Mouse (Mus musculus) MEL (cell line): Measurements from ENCODE around the gene Arhgap30.

Experiments
- CTCF ChIP-seq, 3 experiments: IDR thresholded peaks in 2 of 3; conservative IDR thresholded peaks in 1 of 3; 2 replicates each; pipeline ENCODE4 v1.5.1; 2011 to 2012; ENCODE audit warnings: low read length in 3 of 3, low read depth in 2 of 3, mild to moderate bottlenecking in 2 of 3, improper control_type of control experiment in 1 of 3, inconsistent platforms in 1 of 3, mixed read lengths in 1 of 3, moderate library complexity in 1 of 3; ENCODE audit not compliant: control insufficient read depth in 1 of 3, insufficient read depth in 1 of 3, poor library complexity in 1 of 3, severe bottlenecking in 1 of 3
- E2F4 ChIP-seq: IDR thresholded peaks from 2 replicates; pipeline ENCODE4 v1.6.1; 2011; ENCODE audit warnings: low read depth, low read length, improper control_type of control experiment, borderline replicate concordance
- ELF1 ChIP-seq: IDR thresholded peaks from 2 replicates; pipeline ENCODE4 v1.6.1; 2014; ENCODE audit warnings: low read depth, mild to moderate bottlenecking, inconsistent platforms, low read length, improper control_type of control experiment, moderate library complexity
- EP300 ChIP-seq, 2 experiments: IDR thresholded peaks; 2 replicates each; pipeline ENCODE4 v1.6.1; 2011; ENCODE audit warnings: improper control_type of control experiment in 2 of 2, low read length in 2 of 2, low read depth in 1 of 2, mild to moderate bottlenecking in 1 of 2
- HCFC1 ChIP-seq: IDR thresholded peaks from 2 replicates; pipeline ENCODE4 v1.6.1; 2012; ENCODE audit warnings: low read depth, mild to moderate bottlenecking, inconsistent platforms, low read length, improper control_type of control experiment, moderate library complexity
- MAZ ChIP-seq: IDR thresholded peaks from 2 replicates; pipeline ENCODE4 v1.6.1; 2012; ENCODE audit warnings: low read depth, mild to moderate bottlenecking, inconsistent platforms, low read length, improper control_type of control experiment
- NRF1 ChIP-seq: IDR thresholded peaks from 2 replicates; pipeline ENCODE4 v1.6.1; 2014; ENCODE audit warnings: low read depth, mild to moderate bottlenecking, inconsistent platforms, low read length, improper control_type of control experiment, moderate library complexity; ENCODE audit not compliant: poor library complexity, insufficient read depth, severe bottlenecking
- POLR2A ChIP-seq, 2 experiments: IDR thresholded peaks; 2 replicates each; pipeline ENCODE4 v1.6.1; 2011 to 2012; ENCODE audit warnings: low read length in 2 of 2, mild to moderate bottlenecking in 2 of 2, control low read depth in 1 of 2, improper control_type of control experiment in 1 of 2, low read depth in 1 of 2, moderate library complexity in 1 of 2; ENCODE audit not compliant: control insufficient read depth in 1 of 2, insufficient read depth in 1 of 2, poor library complexity in 1 of 2
- RAD21 ChIP-seq: IDR thresholded peaks from 2 replicates; pipeline ENCODE4 v1.6.1; 2011; ENCODE audit warnings: mild to moderate bottlenecking, low read depth, low read length, improper control_type of control experiment
- SMC3 ChIP-seq: IDR thresholded peaks from 2 replicates; pipeline ENCODE4 v1.6.1; 2011; ENCODE audit warnings: low read depth, low read length, improper control_type of control experiment
- TAL1 ChIP-seq: IDR thresholded peaks from 2 replicates; pipeline ENCODE4 v1.6.1; 2012; ENCODE audit warnings: mild to moderate bottlenecking, inconsistent platforms, low read length, moderate library complexity, mixed read lengths
- USF2 ChIP-seq, 2 experiments: IDR thresholded peaks; 2 replicates each; pipeline ENCODE4 v1.6.1; 2011 to 2012; ENCODE audit warnings: improper control_type of control experiment in 2 of 2, low read length in 2 of 2, borderline replicate concordance in 1 of 2, inconsistent platforms in 1 of 2, low read depth in 1 of 2, mild to moderate bottlenecking in 1 of 2; ENCODE audit not compliant: insufficient read depth in 1 of 2

DNA sequence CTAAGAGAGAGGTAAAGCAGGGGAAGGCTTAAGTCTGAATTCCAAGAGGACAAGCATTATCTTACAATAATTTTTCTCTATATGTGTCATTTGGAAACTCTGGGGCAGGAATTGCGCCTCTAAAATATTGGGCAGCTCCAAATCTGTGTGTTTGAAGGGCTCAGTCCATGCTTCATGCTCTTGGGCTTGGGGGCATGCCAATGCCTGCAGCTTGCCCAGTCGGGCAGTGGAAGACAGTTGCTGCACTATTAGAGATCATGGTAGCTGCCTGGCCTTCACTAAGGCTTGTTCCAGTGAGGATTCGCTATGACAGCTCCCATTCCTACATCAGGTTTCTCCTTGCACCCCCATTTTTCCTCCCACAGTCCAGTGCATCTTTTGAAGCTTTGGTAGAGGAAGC lies 40.1 kb upstream of the Arhgap30 start:
- TF ChIP-seq NRF1 (no peak), POLR2A (IDR thresholded peaks at IDR 0.05; ENCODE audit: control insufficient read depth in 1 of 2, insufficient read depth in 1 of 2, low read depth in 1 of 2, low read length in 2 of 2, poor library complexity in 1 of 2) (no peak), ELF1 (no peak), TAL1 (no peak), CTCF (IDR thresholded peaks at IDR 0.05 in 2 of 3, conservative IDR thresholded peaks at IDR 0.05 in 1 of 3; ENCODE audit: control insufficient read depth in 1 of 3, insufficient read depth in 1 of 3, low read depth in 2 of 3, low read length in 3 of 3, poor library complexity in 1 of 3, severe bottlenecking in 1 of 3) (no peak), EP300 (IDR thresholded peaks at IDR 0.05; ENCODE audit: low read depth in 1 of 2, low read length in 2 of 2) (no peak), MAZ (no peak), E2F4 (no peak), RAD21 (no peak), HCFC1 (no peak), USF2 (IDR thresholded peaks at IDR 0.05; ENCODE audit: borderline replicate concordance in 1 of 2, insufficient read depth in 1 of 2, low read depth in 1 of 2, low read length in 2 of 2) (no peak), SMC3 (no peak)
